Mouse (Mus musculus) liver, embryonic 16.5 days (tissue): Measurements from ENCODE around the gene Glt8d1. TPM values are rescaled to one million over a fixed set of nuclear protein-coding genes. Genes with fewer than 3 reads are reported as not detected.

ENCODE experiments used
- ATAC-seq: fragments of 200-750 bp; cut with Nextera tagmentation; 2 replicates; pipeline ENCODE4 v1.8.0; 2017; ENCODE audit warnings: low read depth, mild to moderate bottlenecking, moderate number of reproducible peaks, moderate library complexity
- H3K27ac ChIP-seq: fragments of 300-500 bp; sonication (generic); 2 replicates; pipeline ENCODE4 v1.5.1; 2014; ENCODE audit warnings: mild to moderate bottlenecking, low read length
- H3K27me3 ChIP-seq: fragments of 300-500 bp; sonication (generic); 2 replicates; pipeline ENCODE4 v1.6.1; 2014; ENCODE audit warnings: low read depth, low read length, mixed read lengths; ENCODE audit not compliant: control insufficient read depth, insufficient read depth
- H3K36me3 ChIP-seq: fragments of 300-500 bp; sonication (generic); 2 replicates; pipeline ENCODE4 v1.6.1; 2014; ENCODE audit warnings: mild to moderate bottlenecking; ENCODE audit not compliant: control insufficient read depth, insufficient read depth
- H3K4me1 ChIP-seq: fragments of 300-500 bp; sonication (generic); 2 replicates; pipeline ENCODE4 v1.6.1; 2014; ENCODE audit warnings: low read depth, low read length, mixed read lengths; ENCODE audit not compliant: control insufficient read depth
- H3K4me2 ChIP-seq: fragments of 300-500 bp; sonication (generic); 2 replicates; pipeline ENCODE4 v1.6.1; 2014; ENCODE audit warnings: low read depth, low read length, mixed read lengths
- H3K4me3 ChIP-seq: fragments of 300-500 bp; sonication (generic); 2 replicates; pipeline ENCODE4 v1.5.1; 2014; ENCODE audit warnings: low read depth, mild to moderate bottlenecking, low read length
- H3K9ac ChIP-seq: fragments of 300-500 bp; sonication (generic); 2 replicates; pipeline ENCODE4 v1.6.1; 2014; ENCODE audit warnings: low read depth, low read length
- H3K9me3 ChIP-seq: fragments of 300-500 bp; sonication (generic); replicated peaks from 2 replicates; pipeline ENCODE4 v1.6.1; 2016; ENCODE audit warnings: low read length; ENCODE audit not compliant: control insufficient read depth
- WGBS: fragments of 180-500 bp; shearing (Covaris S2); extraction: QIAGEN DNeasy Blood & Tissue Kit; methylation state at CpG from one replicate; pipeline ENCODE4 v1.1.7; 2014; ENCODE audit not compliant: insufficient replicate concordance; 5-methylcytosine and 5-hydroxymethylcytosine counted together
- polyA plus RNA-seq: library from polyadenylated mRNA; unstranded; fragments of >200 nt; fragmentation: Nextera tagmentation; extraction: Ambion mirVana; gene quantifications from 2 replicates; pipeline ENCODE4 v1.2.1, GENCODE M21; 2015

The Glt8d1 gene
- 14.6 and 16.0 TPM in 2 replicates for polyA plus RNA-seq

DNA sequence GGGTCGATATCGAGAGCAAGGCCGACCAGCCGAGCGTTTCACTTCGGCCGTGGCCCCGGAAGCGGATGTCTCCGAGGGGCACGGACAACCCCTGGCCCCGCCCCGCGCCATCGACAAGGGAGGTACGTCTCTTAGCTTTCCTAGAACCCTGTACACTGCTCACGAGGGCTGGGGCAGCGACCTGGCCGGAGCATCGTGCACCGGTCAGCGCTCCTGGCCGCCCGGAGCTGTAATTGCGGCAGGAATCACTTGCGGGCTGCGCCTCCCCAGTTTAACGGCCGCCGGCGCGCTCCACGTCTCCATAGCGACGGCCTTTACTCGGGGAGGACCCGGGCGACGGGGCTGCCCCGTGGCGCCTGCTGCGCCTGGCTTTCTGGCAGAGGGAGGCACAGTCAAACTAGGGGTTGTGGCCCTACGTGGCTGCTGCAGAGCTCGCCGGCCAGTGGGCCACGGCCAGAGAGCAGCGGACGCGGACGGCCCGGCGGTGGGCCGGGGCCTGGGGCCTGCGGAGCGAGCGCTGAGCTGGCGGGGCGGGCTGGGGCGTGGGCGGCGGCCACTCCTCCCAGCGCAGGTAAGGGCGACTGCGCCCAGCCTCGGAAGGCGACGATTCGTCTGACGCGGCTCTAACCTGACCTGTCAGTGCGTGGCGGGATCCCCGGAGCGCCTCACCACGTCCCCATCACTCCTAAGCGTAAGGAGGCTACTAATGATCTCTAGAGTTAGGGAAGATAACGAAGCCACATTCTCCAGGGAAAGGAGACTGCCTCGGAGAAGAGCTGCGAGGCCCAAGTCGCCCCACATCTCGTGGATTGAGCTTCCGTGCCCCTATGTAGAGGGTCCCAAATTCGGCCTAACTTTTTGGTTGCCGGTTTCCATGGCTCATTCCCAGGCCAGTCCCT, at the start of gene Glt8d1, which contains the start of gene Spcs1:
Gene Glt8d1 (plus strand): TSS at position 94 of the 899 bp plus-strand sequence.
Gene Spcs1 (minus strand): TSS at position 366 of the 899 bp plus-strand sequence.
- H3K9ac ChIP-seq = peak within 1 kb of the TSS; percentile 89
- H3K4me3 ChIP-seq = peak within 1 kb of the TSS; percentile 98
- H3K4me2 ChIP-seq = peak within 1 kb of the TSS; percentile 71
- peak; percentile 88 for ATAC-seq
- no peaks in the 10 kb centered on the region; the same call in 1 of the 2 replicates for H3K36me3 ChIP-seq
- no peaks in the 10 kb centered on the region for H3K27me3 ChIP-seq
- peak within 1 kb of the TSS; percentile 94 for H3K27ac ChIP-seq
- H3K4me1 ChIP-seq = peaks cover 13% of the 10 kb centered on the region
- WGBS = under 1% methylated on average over 84 of the region's 84 CpGs
- H3K9me3 ChIP-seq = no peaks in the 10 kb centered on the region

DNA sequence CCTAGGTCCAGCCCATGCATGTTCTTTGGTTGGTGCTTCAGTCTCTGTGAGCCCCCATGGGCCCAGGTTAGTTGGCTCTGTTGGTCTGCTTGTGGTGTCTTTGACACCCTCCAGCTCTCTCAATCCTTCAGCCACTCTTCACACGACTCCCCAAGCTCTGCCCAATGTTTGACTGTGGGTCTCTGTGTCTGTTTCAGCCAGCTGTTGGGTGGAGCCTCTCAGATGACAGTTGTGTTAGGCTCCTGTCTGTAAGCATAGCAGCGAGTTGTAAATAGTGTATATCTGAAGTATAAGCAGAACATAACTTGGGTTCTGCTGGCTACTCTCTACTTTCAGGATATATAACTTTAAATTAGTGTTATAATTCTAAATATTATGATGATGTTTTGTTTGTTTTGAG, 42.7 kb upstream of the Glt8d1 start:
- Histone ChIP-seq H3K4me2 (no peak overlapping the region), H3K4me3 (no peak overlapping the region), H3K27ac (no peak overlapping the region), H3K36me3 (no peaks in the 10 kb centered on the region), H3K4me1 (no peaks in the 10 kb centered on the region; the same call in 1 of the 2 replicates), H3K9ac (no peak overlapping the region), H3K9me3 (no peaks in the 10 kb centered on the region), H3K27me3 (no peaks in the 10 kb centered on the region)
- WGBS = 50% methylated on average over 2 of the region's 2 CpGs
- 0 out of 2 replicates have a peak, but pooled peaks have one; percentile 30 for ATAC-seq

DNA sequence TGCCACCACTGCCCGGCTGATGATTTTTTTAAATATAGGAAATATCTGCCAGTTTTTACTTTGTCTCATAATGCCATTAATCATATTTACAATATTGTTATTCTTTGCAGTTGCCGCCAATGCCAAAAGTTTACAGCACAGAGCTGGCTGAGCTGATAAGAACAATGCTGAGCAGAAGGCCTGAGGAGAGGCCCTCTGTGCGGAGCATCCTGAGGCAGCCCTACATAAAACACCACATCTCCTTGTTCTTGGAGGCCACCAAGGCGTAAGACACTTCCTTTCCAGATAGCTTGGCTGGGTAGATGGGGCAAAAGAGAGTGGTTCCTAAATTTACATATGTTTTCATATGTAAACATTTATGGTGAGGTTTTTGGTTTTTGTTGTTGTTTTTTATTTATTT, 42.2 kb upstream of the Glt8d1 start:
- peak; percentile 55; the same call in 1 of the 2 replicates for ATAC-seq
- Histone ChIP-seq H3K9ac (no peak overlapping the region), H3K4me3 (no peak overlapping the region), H3K9me3 (no peaks in the 10 kb centered on the region), H3K4me1 (no peaks in the 10 kb centered on the region; the same call in 1 of the 2 replicates), H3K27ac (no peak overlapping the region), H3K27me3 (no peaks in the 10 kb centered on the region), H3K4me2 (no peak overlapping the region), H3K36me3 (no peaks in the 10 kb centered on the region)
- 47% methylated on average over 4 of the region's 4 CpGs for WGBS

DNA sequence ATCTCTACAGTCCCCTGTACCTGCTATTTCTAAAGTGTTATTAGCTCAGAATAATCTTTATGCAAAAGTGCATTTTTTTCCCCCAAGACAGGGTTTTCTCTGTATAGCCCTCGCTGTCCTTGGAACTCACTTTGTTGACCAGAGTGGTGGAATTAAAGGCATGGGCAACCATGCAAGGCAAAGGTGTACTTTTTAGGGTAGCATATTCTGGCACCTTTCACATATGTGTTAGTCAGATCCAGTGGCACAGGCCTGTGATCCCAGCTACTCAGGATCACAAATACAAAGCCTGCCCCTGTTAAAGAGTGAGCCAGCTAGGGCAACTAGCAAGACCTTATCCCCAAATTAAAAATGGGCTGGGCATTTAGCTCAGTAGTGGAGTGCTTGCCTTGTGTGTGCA, 40.8 kb upstream of the Glt8d1 start:
- no peak overlapping the region for H3K4me3 ChIP-seq
- H3K9ac ChIP-seq = no peak overlapping the region
- no peak for ATAC-seq
- no peak overlapping the region for H3K27ac ChIP-seq
- H3K27me3 ChIP-seq = no peaks in the 10 kb centered on the region
- no peaks in the 10 kb centered on the region for H3K36me3 ChIP-seq
- WGBS = 82% methylated on average over 1 of the region's 1 CpGs
- no peaks in the 10 kb centered on the region; the same call in 1 of the 2 replicates for H3K4me1 ChIP-seq
- H3K9me3 ChIP-seq = no peaks in the 10 kb centered on the region
- H3K4me2 ChIP-seq = no peak overlapping the region

DNA sequence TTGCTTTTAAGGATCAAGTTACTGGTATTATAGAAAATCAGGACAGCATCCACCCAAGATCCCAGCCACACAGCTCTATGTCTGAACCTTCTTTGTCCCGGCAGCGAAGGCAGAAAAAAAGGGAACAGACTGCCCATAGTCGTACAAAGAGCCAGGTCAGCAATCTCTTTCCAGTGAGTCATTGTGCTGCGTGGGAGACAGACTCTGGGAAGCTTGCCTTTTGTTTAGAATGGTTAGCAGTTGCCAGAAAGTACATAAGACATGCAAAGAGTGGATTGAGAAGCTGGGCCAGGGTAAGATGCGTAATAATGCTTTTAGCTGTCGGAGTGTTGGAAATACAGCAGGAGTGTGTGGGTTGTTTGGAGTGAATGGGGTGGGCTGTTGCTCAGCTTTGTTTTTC, 27.0 kb upstream of the Glt8d1 start:
- H3K9ac ChIP-seq = no peak overlapping the region
- H3K27me3 ChIP-seq = no peaks in the 10 kb centered on the region
- no peak overlapping the region for H3K27ac ChIP-seq
- H3K4me3 ChIP-seq = no peak overlapping the region
- no peak overlapping the region for H3K4me2 ChIP-seq
- 64% methylated on average over 6 of the region's 6 CpGs for WGBS
- H3K4me1 ChIP-seq = no peaks in the 10 kb centered on the region; the same call in 1 of the 2 replicates
- no peak for ATAC-seq
- H3K36me3 ChIP-seq = no peaks in the 10 kb centered on the region
- no peaks in the 10 kb centered on the region for H3K9me3 ChIP-seq

DNA sequence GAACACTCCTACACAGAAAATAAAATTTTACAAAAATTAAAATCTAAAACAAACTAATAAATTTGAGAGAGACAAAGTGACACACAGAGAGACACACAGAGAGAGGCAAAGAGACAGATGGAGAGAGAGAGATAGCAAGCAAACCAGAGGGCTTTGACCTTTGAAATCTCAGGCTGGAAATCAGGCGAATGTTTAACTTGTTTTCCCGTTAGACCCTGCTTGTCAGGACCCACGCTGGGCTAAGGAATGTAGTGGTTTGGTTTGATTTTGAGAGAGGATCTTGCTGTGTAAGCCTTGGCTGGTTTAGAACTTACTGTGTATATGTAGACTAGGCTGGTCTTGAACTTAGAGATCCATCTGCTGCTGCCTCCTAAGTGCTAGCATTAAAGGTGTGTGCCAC, 25.0 kb upstream of the Glt8d1 start:
- Histone ChIP-seq H3K27me3 (no peaks in the 10 kb centered on the region), H3K9ac (no peak overlapping the region), H3K27ac (0 out of 2 replicates have a peak overlapping the region, but pooled peaks have one; percentile 10), H3K9me3 (no peaks in the 10 kb centered on the region), H3K4me2 (no peak overlapping the region), H3K4me1 (no peaks in the 10 kb centered on the region; the same call in 1 of the 2 replicates), H3K4me3 (no peak overlapping the region), H3K36me3 (no peaks in the 10 kb centered on the region)
- 57% methylated on average over 3 of the region's 3 CpGs for WGBS
- ATAC-seq = peak; percentile 64

DNA sequence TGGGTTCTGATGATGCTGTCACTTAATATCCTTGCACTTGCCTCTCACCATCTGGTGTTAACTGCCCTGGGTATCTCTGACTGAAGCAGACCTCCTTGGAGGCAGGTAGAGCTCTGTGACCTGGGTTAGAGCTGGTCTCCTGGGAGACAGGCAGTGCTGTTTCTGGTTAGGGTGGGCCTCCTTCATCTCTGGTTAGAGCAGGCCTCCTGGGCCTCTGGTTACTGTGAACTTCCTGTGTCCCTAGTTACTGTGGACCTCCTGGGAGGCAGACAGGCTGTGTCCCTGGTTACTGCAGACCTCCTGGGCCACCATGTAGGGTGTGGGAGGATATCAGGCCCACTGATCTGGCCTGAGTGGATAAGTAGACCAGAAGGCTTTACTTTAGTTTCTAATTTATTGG, 4.8 kb upstream of the Glt8d1 start:
- Histone ChIP-seq H3K4me2 (no peak overlapping the region), H3K27ac (no peak overlapping the region), H3K36me3 (no peaks in the 10 kb centered on the region; the same call in 1 of the 2 replicates), H3K9ac (no peak overlapping the region), H3K4me3 (no peak overlapping the region), H3K4me1 (peaks cover 4% of the 10 kb centered on the region), H3K27me3 (no peaks in the 10 kb centered on the region), H3K9me3 (no peaks in the 10 kb centered on the region)
- no peak for ATAC-seq

DNA sequence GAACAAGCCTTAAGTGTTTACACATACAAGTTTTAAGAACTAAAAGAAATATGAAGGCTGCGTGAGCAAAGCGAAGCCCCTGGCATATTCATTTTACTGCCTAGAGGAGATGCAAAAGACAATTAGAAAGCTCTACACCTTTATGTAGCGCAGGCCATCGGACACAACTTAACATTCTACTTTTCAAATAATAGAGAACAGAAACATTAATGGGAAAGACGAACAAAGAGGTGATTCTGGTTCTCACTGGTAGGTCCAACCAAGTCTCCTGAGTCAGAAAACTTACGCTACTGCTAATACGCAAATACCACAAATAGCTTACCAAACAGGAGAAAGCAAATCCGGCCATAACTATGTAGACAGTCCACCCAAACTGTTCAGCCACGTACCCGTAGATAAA, 844 bp upstream of the Glt8d1 start:
- peak overlapping the region; percentile 98 for H3K4me3 ChIP-seq
- peak overlapping the region; percentile 71 for H3K4me2 ChIP-seq
- H3K27me3 ChIP-seq = no peaks in the 10 kb centered on the region
- no peaks in the 10 kb centered on the region for H3K9me3 ChIP-seq
- peak overlapping the region; percentile 94; the same call in 1 of the 2 replicates for H3K27ac ChIP-seq
- no peaks in the 10 kb centered on the region; the same call in 1 of the 2 replicates for H3K36me3 ChIP-seq
- WGBS = 47% methylated on average over 10 of the region's 10 CpGs
- H3K9ac ChIP-seq = peak overlapping the region; percentile 89
- ATAC-seq = no peak
- H3K4me1 ChIP-seq = peaks cover 10% of the 10 kb centered on the region

DNA sequence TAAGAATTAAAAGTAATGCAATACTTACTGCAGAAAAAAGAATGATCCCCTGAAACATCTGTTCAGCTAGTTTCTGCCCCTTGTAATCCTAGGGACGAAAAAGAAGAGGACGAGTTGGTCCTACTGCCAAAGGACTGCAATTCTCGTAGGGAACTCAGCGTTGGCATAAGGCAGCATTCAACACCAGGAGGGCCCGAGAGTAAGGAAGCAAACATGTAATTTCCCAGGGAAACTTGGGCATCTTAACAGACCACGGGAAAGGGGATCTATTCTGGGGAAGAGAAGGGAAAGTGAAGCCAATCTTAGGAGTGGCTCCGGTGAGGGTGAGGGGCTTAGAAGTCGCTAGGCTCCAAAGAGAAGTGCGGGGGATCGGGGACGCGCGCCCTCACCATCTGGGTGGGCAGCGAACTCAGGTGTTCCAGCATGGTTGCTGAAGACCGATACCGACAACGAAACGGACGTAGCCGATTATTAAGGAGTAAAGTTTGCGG, 339 bp upstream of the Glt8d1 start:
- Histone ChIP-seq H3K27ac (peak overlapping the region; percentile 94), H3K27me3 (no peaks in the 10 kb centered on the region), H3K9me3 (no peaks in the 10 kb centered on the region), H3K4me2 (peak overlapping the region; percentile 71), H3K9ac (peak overlapping the region; percentile 89), H3K4me1 (peaks cover 10% of the 10 kb centered on the region), H3K36me3 (no peaks in the 10 kb centered on the region; the same call in 1 of the 2 replicates), H3K4me3 (peak overlapping the region; percentile 98)
- ATAC-seq = no peak
- WGBS = under 1% methylated on average over 21 of the region's 21 CpGs
